Mouse (Mus musculus) cerebellum, adult 9-10 months (tissue): ENCODE measurements around the gene Eqtn.

Experiments used
- DNase-seq: peaks from one replicate; pipeline ENCODE4 v3.0.0; 2022

Gene Eqtn

DNA sequence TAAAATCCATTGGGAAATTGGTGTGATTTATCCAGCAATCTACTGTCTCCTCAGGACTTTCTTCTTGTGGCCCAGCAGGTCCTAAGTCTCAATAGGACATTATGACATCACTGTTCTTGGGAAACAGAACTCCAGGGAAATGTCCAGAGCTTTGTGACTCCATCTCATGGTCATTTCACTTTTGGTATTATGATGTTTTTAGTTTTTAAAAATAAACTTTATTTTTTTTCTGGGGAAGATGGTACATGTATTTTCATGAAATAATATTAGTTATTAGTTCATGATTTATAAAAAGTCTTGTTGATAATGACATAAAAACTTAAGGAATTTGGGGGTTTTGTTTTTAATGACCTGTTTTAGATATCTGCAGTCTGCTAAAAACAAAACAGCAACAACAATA lies at the start of gene Eqtn:
TSS of gene Eqtn (minus strand) at position 101 of the 400 bp plus-strand sequence.
- no peak for DNase-seq

DNA sequence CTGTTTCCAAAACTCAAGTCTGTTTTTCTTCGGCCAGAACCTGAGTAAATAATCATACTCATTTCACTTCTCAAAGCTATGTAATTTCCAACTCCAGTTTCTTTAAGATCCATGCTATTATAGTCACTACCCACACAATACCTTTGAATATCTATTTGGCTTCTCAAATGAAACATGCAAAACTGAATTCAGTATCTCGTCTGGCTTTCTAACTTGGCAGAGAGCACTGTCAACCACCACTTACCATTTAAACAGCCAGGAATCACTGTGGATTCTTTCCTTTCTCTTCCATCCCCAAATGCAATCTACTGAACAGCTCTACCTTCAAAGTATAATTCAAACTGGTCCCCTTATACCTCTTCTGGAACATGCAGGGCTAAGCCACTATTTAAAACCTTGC lies 44.7 kb upstream of the Eqtn start:
- DNase-seq: no peak

DNA sequence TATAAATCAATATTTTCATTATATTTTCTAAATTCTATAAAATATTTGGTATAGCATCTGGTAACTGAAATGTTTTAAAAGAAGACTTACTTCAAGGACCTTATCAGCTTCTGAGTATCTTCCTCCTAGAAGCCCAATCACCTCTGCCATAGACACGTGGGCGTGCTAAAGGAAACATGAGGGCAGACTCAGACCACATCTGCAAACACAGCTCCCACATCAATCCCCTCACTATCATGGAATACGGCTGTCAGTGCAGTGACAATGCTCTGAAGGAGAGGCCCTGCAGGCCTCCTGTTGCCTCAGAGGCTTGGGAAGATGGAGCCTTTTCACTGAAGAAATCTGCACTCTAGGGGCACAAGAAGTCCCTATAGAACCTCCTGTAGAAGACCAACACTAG lies 24.1 kb upstream of the Eqtn start:
- DNase-seq: no peak

DNA sequence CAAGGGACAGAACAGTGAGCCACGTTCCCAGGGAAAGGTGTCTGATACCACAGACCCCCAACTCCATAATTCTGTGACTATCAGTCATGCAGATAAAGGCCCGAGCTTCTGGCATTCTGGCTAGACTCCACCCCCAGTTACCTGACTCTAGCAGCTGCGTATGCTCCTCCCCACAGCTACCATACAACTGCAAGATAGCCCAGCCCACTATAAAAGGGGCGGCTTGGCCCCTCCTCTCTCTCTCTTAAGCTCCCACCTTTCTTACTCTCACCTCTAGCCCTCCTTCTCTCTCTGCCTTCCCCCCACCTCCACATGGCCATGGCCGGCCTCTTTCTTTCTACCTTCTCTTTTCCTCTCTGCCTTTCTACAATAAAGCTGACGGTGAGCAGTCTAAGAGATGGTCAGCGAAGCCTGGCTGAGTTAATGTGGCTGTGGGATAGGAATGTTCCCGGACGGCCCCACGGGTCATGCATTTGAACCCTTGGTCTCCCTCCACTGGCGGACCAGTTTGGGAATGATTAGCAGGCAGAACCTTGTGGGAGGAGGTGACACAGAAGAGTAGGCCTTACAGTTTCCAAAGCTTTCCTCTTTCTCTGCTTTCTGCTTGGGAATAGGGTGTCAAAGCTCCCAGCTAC lies 12.7 kb upstream of the Eqtn start:
- DNase-seq: no peak

GRCm38 (mm10) chr4:94901780-94902179 lies 26.9 kb downstream of the Eqtn start:
- no peak for DNase-seq

- peak; percentile 4 for DNase-seq
Measured at GRCm38 (mm10) chr4:94900744-94901143, 27.9 kb downstream of the Eqtn start.
